Mouse (Mus musculus): Measurements from ENCODE around the gene S1pr2.

DNA sequence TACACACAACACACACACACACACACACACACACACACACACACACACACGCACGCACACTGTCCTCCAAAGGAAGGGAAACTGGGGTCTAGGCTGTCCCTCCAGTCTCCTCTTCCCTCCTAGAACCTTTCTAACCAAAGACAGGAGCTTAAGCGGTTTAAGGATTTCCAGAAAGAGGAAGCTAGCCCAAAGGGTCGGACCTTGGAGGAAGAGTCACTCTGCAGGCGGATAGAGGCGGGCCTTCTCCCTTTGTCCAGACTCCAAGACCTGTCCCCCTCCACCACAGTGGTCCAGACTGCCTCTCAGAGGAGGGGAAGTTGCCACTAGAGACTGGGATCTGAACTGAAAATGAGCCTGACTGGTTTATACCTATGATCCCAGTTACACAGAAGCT is 2.9 kb downstream of the S1pr2 start:
- TF ChIP-seq CTCF (conservative IDR thresholded peaks at IDR 0.05; ENCODE audit: low read length) (no peak), POU5F1 (IDR thresholded peaks at IDR 0.05; ENCODE audit: borderline replicate concordance, low read length) (no peak), NANOG (IDR thresholded peaks at IDR 0.05; ENCODE audit: borderline replicate concordance, low read length) (no peak)
